9 mouse cellular contexts compared by ENCODE assay signal in genomic region chr11:120306366-120307131, GRCm38 (mm10). TPM values are rescaled to one million over a fixed set of nuclear protein-coding genes. Genes with fewer than 3 reads are reported as not detected.
DNase-seq lines count a peak whose midpoint lies in the region; ATAC-seq lines count a peak whose summit lies in the region.
"Had no signal": no experiment of that assay in that cellular context is flagged by ENCODE, and none has a peak within 500 bp of the region (broad histone marks: within the 10 kb centered on the region; RNA-seq: fewer than 3 reads in every experiment).

No protein-coding gene starts in this region.

- no peaks in the 10 kb centered on the region for H3K9me3 ChIP-seq in heart, embryonic 12.5 days (replicated peaks)
- H3K9me3 ChIP-seq in limb, embryonic 12.5 days = 0 out of 2 replicates have a peak, but pooled peaks cover under 1% of the 10 kb centered on the region

- no peaks in the 10 kb centered on the region for H3K36me3 ChIP-seq in heart, embryonic 12.5 days
- H3K36me3 ChIP-seq in limb, embryonic 12.5 days = no peaks in the 10 kb centered on the region

- no peak overlapping the region for H3K4me3 ChIP-seq in heart, embryonic 12.5 days
- H3K4me3 ChIP-seq in limb, embryonic 12.5 days (replicated peaks) = 0 out of 2 replicates have a peak overlapping the region, but pooled peaks have one; percentile 2

- H3K9ac ChIP-seq in heart, embryonic 12.5 days = peak overlapping the region; percentile 5; the same call in 1 of the 2 replicates
- H3K9ac ChIP-seq in limb, embryonic 12.5 days (replicated peaks) = 0 out of 2 replicates have a peak overlapping the region, but pooled peaks have one; percentile 54

- H3K27me3 ChIP-seq in heart, embryonic 12.5 days (replicated peaks) = no peaks in the 10 kb centered on the region
- no peaks in the 10 kb centered on the region for H3K27me3 ChIP-seq in limb, embryonic 12.5 days

- H3K27ac ChIP-seq in heart, embryonic 12.5 days (ENCODE audit: poor library complexity, severe bottlenecking) = no peak overlapping the region
- H3K27ac ChIP-seq in limb, embryonic 12.5 days = peak overlapping the region; percentile 46; the same call in 1 of the 2 replicates

- intact Hi-C loops in heart, postnatal 10 days (cut with DNase I) = loop anchor here (1.0 to 5.0 kb wide), 4 partner anchors 68 to 196 kb away; no protein-coding TSS in a partner anchor
- intact Hi-C loops in left cerebral cortex, postnatal 25 days (cut with DNase I) = loop anchor here (1.0 to 5.0 kb wide), 4 partner anchors 44 to 196 kb away; no protein-coding TSS in a partner anchor
- intact Hi-C loops in left cerebral cortex, postnatal 36 days (cut with DNase I) = loop anchor here (2.0 kb wide), 2 partner anchors 70 to 196 kb away; no protein-coding TSS in a partner anchor

- H3K4me1 ChIP-seq in heart, embryonic 12.5 days (replicated peaks) = peaks cover 67% of the 10 kb centered on the region
- peaks cover 76% of the 10 kb centered on the region for H3K4me1 ChIP-seq in limb, embryonic 12.5 days (replicated peaks)

- DNase-seq in heart, postnatal 10 days = no peak
- DNase-seq in urinary bladder, adult 2 months (ENCODE audit: low spot score) = peak; percentile 18
- no peak for DNase-seq in urinary bladder, postnatal 10 days (ENCODE audit: low spot score)
- DNase-seq in left cerebral cortex, postnatal 25 days (ENCODE audit: low spot score in 2 of 2) = no peak
- DNase-seq in left cerebral cortex, postnatal 36 days (ENCODE audit: low spot score in 2 of 2) = no peak
- DNase-seq in kidney, adult 18-20 months = no peak
- DNase-seq: lung, adult 2 months had no signal

- ATAC-seq in heart, embryonic 12.5 days (ENCODE audit: insufficient number of reproducible peaks, low FRiP score) = no peak
- no peak for ATAC-seq in limb, embryonic 12.5 days (ENCODE audit: insufficient number of reproducible peaks, insufficient read depth, low FRiP score, low TSS enrichment, low read depth)

- H3K4me2 ChIP-seq in heart, embryonic 12.5 days = peak overlapping the region; percentile 86
- peak overlapping the region; percentile 76 for H3K4me2 ChIP-seq in limb, embryonic 12.5 days

- 62% methylated on average over 11 of the region's 12 CpGs for WGBS in heart, embryonic 12.5 days
- WGBS in limb, embryonic 12.5 days = 25% methylated on average over 12 of the region's 12 CpGs

RNA-seq across cellular contexts. Expression of gene Actg1, which starts 41.8 kb away (rescaled TPM):
- 1,404 and 1,426 TPM in 2 replicates for polyA plus RNA-seq in heart, embryonic 12.5 days (2016; fragmentation: Nextera tagmentation; extraction: Ambion mirVana)
- total RNA-seq in heart, postnatal 10 days (2021) = 100 to 1,000 TPM; 691 to 703 TPM
- 1,024 and 1,454 TPM in 2 replicates for polyA plus RNA-seq in urinary bladder, adult 2 months (2012; rRNA removed)
- polyA plus RNA-seq in limb, embryonic 12.5 days (2016; fragmentation: Nextera tagmentation; extraction: Ambion mirVana) = 2,805 and 2,814 TPM in 2 replicates
- 1,000 to 10,000 TPM; 1,262 to 1,272 TPM for total RNA-seq in left cerebral cortex, postnatal 25 days (2021)
- 1,000 to 10,000 TPM; 1,144 to 1,299 TPM for total RNA-seq in left cerebral cortex, postnatal 36 days (2021)

RNA-seq across cellular contexts. Expression of gene Fscn2, which starts 54.8 kb away (rescaled TPM):
- polyA plus RNA-seq in heart, embryonic 12.5 days (2016; fragmentation: Nextera tagmentation; extraction: Ambion mirVana) = 0.17 and 0.63 TPM in 2 replicates
- total RNA-seq in heart, postnatal 10 days (2021) = not detected
- polyA plus RNA-seq in urinary bladder, adult 2 months (2012; rRNA removed) = 0.25 TPM in 1 of 2 replicates, not detected in the other
- 0.64 TPM in 2 replicates for polyA plus RNA-seq in limb, embryonic 12.5 days (2016; fragmentation: Nextera tagmentation; extraction: Ambion mirVana)
- under 1 TPM in 1 of 2 experiments, not detected in 1; 0.21 TPM for total RNA-seq in left cerebral cortex, postnatal 25 days (2021)
- total RNA-seq in left cerebral cortex, postnatal 36 days (2021) = under 1 TPM; 0.25 to 0.72 TPM
